Mouse (Mus musculus): ENCODE measurements at regions not wholly inside any gene's neighbourhood (a gene's known extent, or its start where the extent isn't known, plus 50 kb on each side); places are given as distances from the start of the nearest gene placed in this dataset.

DNA sequence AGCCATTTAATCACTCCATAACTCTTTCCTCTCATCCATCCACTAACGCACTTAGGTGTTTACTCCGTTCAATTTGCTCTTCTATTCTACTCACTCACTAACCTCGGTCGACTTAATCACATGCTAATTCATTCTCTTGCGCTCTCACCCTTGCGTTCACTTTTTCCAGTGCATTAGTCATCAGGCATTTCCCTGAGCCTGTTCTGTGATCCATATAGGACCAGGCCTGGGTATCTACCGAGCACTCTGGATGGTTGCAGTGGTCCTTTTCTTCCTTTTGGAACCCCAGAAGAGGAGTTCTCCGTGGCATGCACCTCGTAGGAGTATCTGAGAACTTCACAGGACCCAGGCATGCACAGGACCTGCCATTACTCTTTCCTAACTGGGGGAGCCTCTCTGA is 270.1 kb downstream of the 4933412E24Rik start:
- Histone ChIP-seq H3K79me2 (ENCODE audit: control insufficient read depth, insufficient read depth, low read length, poor library complexity) (no peaks in the 10 kb centered on the region), H3K27me3 (ENCODE audit: control insufficient read depth in 1 of 2, insufficient read depth in 2 of 2, low read length in 2 of 2) (no peaks in the 10 kb centered on the region), H3K9ac (ENCODE audit: control insufficient read depth, low read depth, low read length, poor library complexity, severe bottlenecking) (no peak overlapping the region), H3K36me3 (ENCODE audit: control insufficient read depth in 1 of 2, insufficient read depth in 2 of 2, low read length in 2 of 2) (no peaks in the 10 kb centered on the region), H3K4me3 (ENCODE audit: control insufficient read depth in 1 of 2, insufficient read depth in 1 of 2, low read depth in 2 of 2, low read length in 2 of 2) (no peak overlapping the region), H3K4me1 (ENCODE audit: control insufficient read depth in 1 of 2, insufficient read depth in 2 of 2, low read length in 2 of 2) (no peaks in the 10 kb centered on the region), H3K27ac (ENCODE audit: control insufficient read depth, low read depth, low read length) (no peak overlapping the region), H3K9me3 (replicated peaks; ENCODE audit: insufficient read depth, low read length) (no peaks in the 10 kb centered on the region)
- no peak for TF ChIP-seq GATA1 (IDR thresholded peaks at IDR 0.05; ENCODE audit: low read depth, low read length)
- no peak for TF ChIP-seq CHD1 (IDR thresholded peaks at IDR 0.05; ENCODE audit: low read depth, low read length)
- no peak for TF ChIP-seq JUND (IDR thresholded peaks at IDR 0.05; ENCODE audit: low read depth, low read length)
- TF ChIP-seq NRF1 (IDR thresholded peaks at IDR 0.05; ENCODE audit: insufficient read depth, low read depth, low read length, poor library complexity, severe bottlenecking), result no peak
- TF ChIP-seq ZNF384 (IDR thresholded peaks at IDR 0.05; ENCODE audit: low read depth, low read length), result no peak
- TF ChIP-seq MAX (IDR thresholded peaks at IDR 0.05; ENCODE audit: low read length), result no peak
- no peak for TF ChIP-seq USF2 (IDR thresholded peaks at IDR 0.05; ENCODE audit: borderline replicate concordance in 1 of 2, insufficient read depth in 1 of 2, low read depth in 1 of 2, low read length in 2 of 2)
- TF ChIP-seq MYB (IDR thresholded peaks at IDR 0.05; ENCODE audit: low read depth, low read length), result no peak
- TF ChIP-seq USF1 (IDR thresholded peaks at IDR 0.05; ENCODE audit: low read depth, low read length), result no peak
- no peak for TF ChIP-seq HCFC1 (IDR thresholded peaks at IDR 0.05; ENCODE audit: low read depth, low read length)
- TF ChIP-seq TBP (IDR thresholded peaks at IDR 0.05; ENCODE audit: low read depth, low read length), result no peak
- TF ChIP-seq CHD2 (IDR thresholded peaks at IDR 0.05; ENCODE audit: low read length), result no peak
- no peak for TF ChIP-seq EP300 (IDR thresholded peaks at IDR 0.05; ENCODE audit: low read depth in 1 of 2, low read length in 2 of 2)
- no peak for TF ChIP-seq ZC3H11A (IDR thresholded peaks at IDR 0.05; ENCODE audit: low read depth, low read length)
- TF ChIP-seq TCF12 (IDR thresholded peaks at IDR 0.05; ENCODE audit: low read depth, low read length), result no peak
- no peak for TF ChIP-seq CTCF (IDR thresholded peaks at IDR 0.05 in 2 of 3, conservative IDR thresholded peaks at IDR 0.05 in 1 of 3; ENCODE audit: control insufficient read depth in 1 of 3, insufficient read depth in 1 of 3, low read depth in 2 of 3, low read length in 3 of 3, poor library complexity in 1 of 3, severe bottlenecking in 1 of 3)
- no peak for TF ChIP-seq MYC (IDR thresholded peaks at IDR 0.05; ENCODE audit: low read depth, low read length)
- TF ChIP-seq MAFK (IDR thresholded peaks at IDR 0.05; ENCODE audit: borderline replicate concordance, low read depth, low read length), result no peak
- DNase-seq (ENCODE audit: low read depth, low spot score), result no peak

- H3K9me3 ChIP-seq (replicated peaks; ENCODE audit: insufficient read depth, low read length), result no peaks in the 10 kb centered on the region
- no peaks in the 10 kb centered on the region for H3K27me3 ChIP-seq (ENCODE audit: control insufficient read depth in 1 of 2, insufficient read depth in 2 of 2, low read length in 2 of 2)
- TF ChIP-seq ETS1 (IDR thresholded peaks at IDR 0.05; ENCODE audit: low read depth, low read length) (no peak), TAL1 (IDR thresholded peaks at IDR 0.05; ENCODE audit: low read length) (no peak), MAX (IDR thresholded peaks at IDR 0.05; ENCODE audit: low read length) (no peak), SMC3 (IDR thresholded peaks at IDR 0.05; ENCODE audit: low read depth, low read length) (no peak), MEF2A (IDR thresholded peaks at IDR 0.05; ENCODE audit: extremely low read depth, insufficient replicate concordance, low read depth, low read length, poor library complexity, severe bottlenecking) (no peak), E2F4 (IDR thresholded peaks at IDR 0.05; ENCODE audit: borderline replicate concordance, low read depth, low read length) (no peak), HCFC1 (IDR thresholded peaks at IDR 0.05; ENCODE audit: low read depth, low read length) (no peak), ZKSCAN1 (IDR thresholded peaks at IDR 0.05; ENCODE audit: low read depth, low read length) (no peak), KAT2A (conservative IDR thresholded peaks at IDR 0.05; ENCODE audit: low read depth, low read length) (no peak), TCF12 (IDR thresholded peaks at IDR 0.05; ENCODE audit: low read depth, low read length) (no peak), CHD2 (IDR thresholded peaks at IDR 0.05; ENCODE audit: low read length) (no peak), ZNF384 (IDR thresholded peaks at IDR 0.05; ENCODE audit: low read depth, low read length) (no peak), POLR2AphosphoS2 (IDR thresholded peaks at IDR 0.05; ENCODE audit: low read length) (no peak), MAFK (IDR thresholded peaks at IDR 0.05; ENCODE audit: borderline replicate concordance, low read depth, low read length) (no peak), MYC (IDR thresholded peaks at IDR 0.05; ENCODE audit: low read depth, low read length) (no peak)
- H3K27ac ChIP-seq (ENCODE audit: control insufficient read depth, low read depth, low read length), result no peak overlapping the region
- H3K4me3 ChIP-seq (ENCODE audit: control insufficient read depth in 1 of 2, insufficient read depth in 1 of 2, low read depth in 2 of 2, low read length in 2 of 2), result no peak overlapping the region
- H3K9ac ChIP-seq (ENCODE audit: control insufficient read depth, low read depth, low read length, poor library complexity, severe bottlenecking), result no peak overlapping the region
- H3K36me3 ChIP-seq (ENCODE audit: control insufficient read depth in 1 of 2, insufficient read depth in 2 of 2, low read length in 2 of 2), result no peaks in the 10 kb centered on the region
- DNase-seq (ENCODE audit: low read depth, low spot score), result no peak
- H3K4me1 ChIP-seq (ENCODE audit: control insufficient read depth in 1 of 2, insufficient read depth in 2 of 2, low read length in 2 of 2), result no peaks in the 10 kb centered on the region
- no peaks in the 10 kb centered on the region for H3K79me2 ChIP-seq (ENCODE audit: control insufficient read depth, insufficient read depth, low read length, poor library complexity)
Observed at GRCm38 (mm10) chr15:59744411-59744931, 271.9 kb downstream of the 4933412E24Rik start.

Measured in MEL (cell line).